Comparison of ENCODE assay signal across 9 mouse cellular contexts in the genomic region with DNA sequence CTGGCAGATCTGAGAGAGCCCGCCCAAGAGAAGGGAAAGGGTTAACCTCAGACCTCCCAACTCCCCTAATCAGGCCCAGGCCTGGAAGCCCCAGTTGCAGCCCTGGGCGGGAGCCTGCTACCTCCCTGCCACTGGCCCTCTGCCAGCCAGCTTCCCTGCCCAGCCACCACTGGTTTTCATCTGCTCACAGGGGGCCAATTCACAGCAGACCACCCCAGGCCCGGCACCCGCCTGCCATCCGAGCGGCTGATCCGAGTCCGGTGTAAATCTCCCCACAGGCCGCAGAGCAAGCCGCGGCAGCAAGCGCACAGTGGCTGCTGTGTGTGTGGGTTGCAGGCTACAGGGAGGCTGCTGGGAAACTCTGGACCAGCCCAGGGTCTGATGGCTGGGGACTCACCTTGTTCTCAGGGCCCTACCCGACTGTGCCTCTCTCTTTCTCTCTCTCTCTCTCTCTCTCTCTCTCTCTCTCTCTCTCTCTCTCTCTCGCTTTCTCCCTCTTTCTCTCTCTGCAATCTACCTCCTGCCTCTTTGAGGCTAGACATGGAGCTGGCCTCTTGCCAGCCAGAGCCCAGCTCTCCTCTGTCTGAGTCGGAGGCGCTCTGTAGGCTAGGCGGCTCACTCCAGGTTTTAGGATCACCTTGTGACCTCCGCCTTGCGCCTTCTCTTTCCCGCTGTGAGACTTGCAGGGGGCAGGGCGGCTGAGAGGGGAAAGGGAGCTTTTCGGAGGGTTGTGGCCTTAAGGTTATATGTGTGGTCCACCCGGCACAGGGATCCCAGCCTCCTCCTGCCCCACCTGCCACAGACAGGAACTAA. TPM values are rescaled to one million over a fixed set of nuclear protein-coding genes. Genes with fewer than 3 reads are reported as not detected.
DNase-seq lines count a peak whose midpoint lies in the region; ATAC-seq lines count a peak whose summit lies in the region.
"Had no signal": no experiment of that assay in that cellular context is flagged by ENCODE, and none has a peak within 500 bp of the region (broad histone marks: within the 10 kb centered on the region; RNA-seq: fewer than 3 reads in every experiment).

No protein-coding gene starts in this region.

- peak overlapping the region; percentile 15 to 28; a peak in 1 of 4 replicates for H3K27ac ChIP-seq in heart, embryonic 14.5 days (replicated peaks in 1 of 2; ENCODE audit: control insufficient read depth in 1 of 2, insufficient read depth in 1 of 2, low read depth in 2 of 2, low read length in 2 of 2)
- no peak overlapping the region for H3K27ac ChIP-seq in hindbrain, embryonic 11.5 days (ENCODE audit: low read depth, low read length)

- peaks cover 16 to 20% of the 10 kb centered on the region in 2 experiments for H3K4me1 ChIP-seq in heart, embryonic 14.5 days (ENCODE audit: control insufficient read depth in 2 of 2, insufficient read depth in 2 of 2, low read length in 2 of 2)
- no peaks in the 10 kb centered on the region; the same call in 1 of the 2 replicates for H3K4me1 ChIP-seq in hindbrain, embryonic 11.5 days (replicated peaks; ENCODE audit: control insufficient read depth, insufficient read depth, low read length)

- no peak for DNase-seq in heart, adult 9 months (ENCODE audit: low spot score in 2 of 2)
- peak; percentile 88 for DNase-seq in ZHBTc4 (ENCODE audit: low read depth, low spot score)
- peak; percentile 41 for DNase-seq in hindbrain, embryonic 11.5 days (ENCODE audit: low spot score)
- DNase-seq in ovary, postnatal 14 days (ENCODE audit: low spot score) = no peak
- no peak for DNase-seq in lung, adult 18-20 months
- DNase-seq: kidney, adult 9 months had no signal

- ATAC-seq in heart, embryonic 14.5 days (ENCODE audit: insufficient number of reproducible peaks, insufficient read depth, low FRiP score, low read depth) = no peak
- ATAC-seq in hindbrain, embryonic 11.5 days (ENCODE audit: low FRiP score) = no peak
- ATAC-seq in megakaryocyte-erythroid progenitor cell, adult 5-6 weeks (replicated peaks; ENCODE audit: low FRiP score, low TSS enrichment, poor library complexity, severe bottlenecking) = peak; percentile 51
- no peak for ATAC-seq in erythroblast, adult 5-6 weeks (replicated peaks; ENCODE audit: low FRiP score, poor library complexity, severe bottlenecking)

- no peaks in the 10 kb centered on the region for H3K9me3 ChIP-seq in heart, embryonic 14.5 days (ENCODE audit: control insufficient read depth, low read length)
- H3K9me3 ChIP-seq in hindbrain, embryonic 11.5 days (ENCODE audit: control insufficient read depth, low read length) = no peaks in the 10 kb centered on the region

- H3K36me3 ChIP-seq in heart, embryonic 14.5 days (ENCODE audit: control insufficient read depth, insufficient read depth, low read length) = no peaks in the 10 kb centered on the region
- no peaks in the 10 kb centered on the region for H3K36me3 ChIP-seq in hindbrain, embryonic 11.5 days (ENCODE audit: control insufficient read depth, insufficient read depth, low read length)

- H3K4me2 ChIP-seq in heart, embryonic 14.5 days (ENCODE audit: low read length) = peak overlapping the region; percentile 55
- 0 out of 2 replicates have a peak overlapping the region, but pooled peaks have one; percentile 6 for H3K4me2 ChIP-seq in hindbrain, embryonic 11.5 days (replicated peaks; ENCODE audit: low read depth, low read length)

- 4% methylated on average over 22 of the region's 23 CpGs for WGBS in heart, embryonic 14.5 days
- 3% methylated on average over 22 of the region's 23 CpGs for WGBS in hindbrain, embryonic 11.5 days

- peak overlapping the region; percentile 18 for H3K9ac ChIP-seq in heart, embryonic 14.5 days (ENCODE audit: low read length)
- no peak overlapping the region for H3K9ac ChIP-seq in hindbrain, embryonic 11.5 days (ENCODE audit: low read depth, low read length)

- peaks cover 63% of the 10 kb centered on the region for H3K27me3 ChIP-seq in heart, embryonic 14.5 days (ENCODE audit: control insufficient read depth, insufficient read depth, low read length)
- peaks cover 42% of the 10 kb centered on the region for H3K27me3 ChIP-seq in hindbrain, embryonic 11.5 days (ENCODE audit: control insufficient read depth, insufficient read depth, low read length)

- peak overlapping the region; percentile 6 to 11; a peak in 1 of 4 replicates for H3K4me3 ChIP-seq in heart, embryonic 14.5 days (ENCODE audit: control insufficient read depth in 1 of 2, insufficient read depth in 1 of 2, low read depth in 1 of 2, low read length in 2 of 2)
- no peak overlapping the region for H3K4me3 ChIP-seq in hindbrain, embryonic 11.5 days (ENCODE audit: low read depth, low read length)

RNA-seq across cellular contexts. Expression of gene Runx3, which starts 46.2 kb away (rescaled TPM):
- 0.08 and 0.09 TPM in 2 replicates for polyA plus RNA-seq in heart, embryonic 14.5 days (2014; fragmentation: Nextera tagmentation; extraction: Ambion mirVana)
- 0.21 and 0.28 TPM in 2 replicates for polyA plus RNA-seq in hindbrain, embryonic 11.5 days (2014; fragmentation: Nextera tagmentation; extraction: Ambion mirVana)
- 52.3 and 61.6 TPM in 2 replicates for total RNA-seq in megakaryocyte-erythroid progenitor cell, adult 5-6 weeks (2014; fragmentation: Nextera tagmentation)
- total RNA-seq in megakaryocyte-erythroid progenitor cell, adult 5-6 weeks (2017) = 6.1 and 9.4 TPM in 2 replicates
- 7.3 and 9.8 TPM in 2 replicates for total RNA-seq in erythroblast, adult 5-6 weeks (2015; ENCODE audit: low replicate concordance)
- total RNA-seq in erythroblast, adult 5-6 weeks (2017; ENCODE audit: low replicate concordance) = 0.51 and 0.84 TPM in 2 replicates

Comparison
In these comparisons a context has a peak if more than half of its experiments do, and no peak if none do; other contexts are left out.
1. DNase-seq: peak in ZHBTc4 (single experiment) and hindbrain, embryonic 11.5 days (single experiment); none in heart, adult 9 months (0 of 2), ovary, postnatal 14 days (single experiment) and lung, adult 18-20 months (0 of 2).